Mouse (Mus musculus): Measurements from ENCODE around the gene Ccm2l. TPM values are rescaled to one million over a fixed set of nuclear protein-coding genes. Genes with fewer than 3 reads are reported as not detected.

Ccm2l gene
- polyA plus RNA-seq, 1 experiment: not detected

DNA sequence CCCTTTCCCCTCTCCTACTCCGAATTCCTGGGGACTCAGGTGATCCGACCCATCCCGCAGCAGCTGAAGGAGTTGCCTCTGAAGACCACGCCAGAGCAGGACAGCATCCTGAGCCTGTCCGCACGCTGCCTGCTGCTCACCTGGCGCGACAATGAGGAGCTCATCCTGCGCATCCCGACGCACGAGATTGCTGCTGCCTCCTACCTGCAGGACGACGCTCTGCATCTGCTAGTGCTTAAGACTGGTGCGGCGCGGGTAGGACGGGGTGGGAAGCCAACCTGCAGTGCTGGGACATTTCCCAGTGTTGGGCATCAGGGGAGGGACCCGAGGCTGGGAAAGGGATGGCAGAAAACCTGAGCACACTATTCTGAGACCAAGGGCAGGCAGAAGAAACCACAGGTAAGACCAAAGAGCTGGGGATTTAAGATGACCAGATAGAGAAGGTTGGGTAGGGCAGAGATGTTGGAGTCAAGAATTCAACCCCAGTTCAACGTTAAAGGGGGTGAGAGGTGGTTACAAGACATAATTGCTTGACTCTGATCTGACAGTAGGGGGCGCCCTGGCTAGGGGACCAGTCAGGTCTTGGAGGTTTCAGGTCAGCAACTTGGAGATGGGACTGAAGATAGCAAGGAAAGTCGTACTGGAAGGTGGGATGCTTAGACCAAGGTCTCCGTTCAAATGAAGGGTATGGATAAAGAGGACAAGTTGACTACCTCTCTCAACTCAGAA lies 5.2 kb downstream of the Ccm2l start:
- Histone ChIP-seq H3K27me3 (replicated peaks) (peaks cover 60% of the 10 kb centered on the region), H3K4me1 (peaks cover 4% of the 10 kb centered on the region), H3K36me3 (replicated peaks; ENCODE audit: low read length) (no peaks in the 10 kb centered on the region), H3K9me3 (no peaks in the 10 kb centered on the region), H3K4me3 (replicated peaks) (peak overlapping the region; percentile 50)
- TF ChIP-seq GATA1 (IDR thresholded peaks at IDR 0.05; ENCODE audit: borderline replicate concordance, low read length) (no peak), FLI1 (IDR thresholded peaks at IDR 0.05; ENCODE audit: low read length) (no peak)

DNA sequence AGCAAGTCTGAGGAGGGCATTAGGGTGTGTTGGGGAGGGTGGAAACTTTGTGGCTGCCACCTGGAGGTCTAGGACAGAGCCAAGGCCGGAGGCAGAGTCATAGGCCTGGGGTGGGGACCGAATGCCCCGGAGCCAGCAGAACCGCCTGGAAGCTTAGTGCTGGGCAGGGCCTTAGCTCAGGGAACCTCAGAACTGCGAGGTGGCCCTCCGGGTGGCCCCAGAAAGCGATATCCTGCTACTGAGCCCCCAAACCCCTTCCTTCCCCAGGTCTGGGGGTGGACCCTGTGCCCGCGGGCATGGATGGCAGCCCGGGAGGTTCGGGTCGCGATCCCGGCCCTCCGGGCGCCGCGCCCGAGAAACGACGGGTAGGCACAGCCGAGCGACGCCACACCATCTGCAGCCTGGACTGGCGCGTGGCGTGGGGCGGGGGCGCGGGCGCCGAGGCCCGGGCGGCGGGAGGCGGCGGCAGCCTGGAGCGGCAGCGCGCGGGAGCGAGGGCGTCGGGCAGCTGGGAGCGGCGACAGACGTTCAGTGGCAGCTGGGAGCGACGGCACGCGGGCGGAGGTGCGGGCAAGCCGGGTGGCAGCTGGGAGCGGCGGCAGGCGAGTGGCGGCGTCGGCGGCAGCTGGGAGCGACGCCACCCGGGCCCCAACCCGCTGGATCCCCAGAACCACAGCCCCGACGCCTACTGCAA lies 5.9 kb downstream of the Ccm2l start:
- H3K9me3 ChIP-seq: no peaks in the 10 kb centered on the region
- no peaks in the 10 kb centered on the region for H3K4me1 ChIP-seq
- H3K36me3 ChIP-seq (replicated peaks; ENCODE audit: low read length): no peaks in the 10 kb centered on the region
- TF ChIP-seq FLI1 (IDR thresholded peaks at IDR 0.05; ENCODE audit: low read length) (no peak), GATA1 (IDR thresholded peaks at IDR 0.05; ENCODE audit: borderline replicate concordance, low read length) (no peak)
- H3K4me3 ChIP-seq (replicated peaks): no peak overlapping the region
- peaks cover 61% of the 10 kb centered on the region for H3K27me3 ChIP-seq (replicated peaks)

DNA sequence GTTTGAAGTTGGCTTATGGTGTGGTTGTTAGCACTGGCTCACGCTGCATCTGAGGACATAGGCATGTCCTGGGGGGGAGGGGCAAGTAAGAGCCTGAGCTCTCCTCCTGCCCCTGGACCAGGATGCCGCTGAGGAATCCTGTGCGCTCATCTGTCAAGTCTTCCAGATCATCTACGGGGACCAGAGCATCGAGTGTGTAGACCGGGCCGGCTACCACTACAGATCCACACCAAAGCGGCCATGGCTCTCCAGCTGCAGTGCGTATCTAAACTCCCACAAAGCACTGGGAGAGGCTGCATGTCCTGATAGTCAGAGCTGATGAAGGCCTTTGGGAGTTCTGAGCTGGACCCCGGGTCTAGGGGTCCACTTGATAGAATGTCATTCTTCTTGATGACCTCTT lies 8.9 kb downstream of the Ccm2l start:
- Histone ChIP-seq H3K36me3 (replicated peaks; ENCODE audit: low read length) (no peaks in the 10 kb centered on the region), H3K27me3 (replicated peaks) (peaks cover 63% of the 10 kb centered on the region), H3K9me3 (no peaks in the 10 kb centered on the region), H3K4me1 (peaks cover 10% of the 10 kb centered on the region), H3K4me3 (replicated peaks) (no peak overlapping the region)
- TF ChIP-seq GATA1 (IDR thresholded peaks at IDR 0.05; ENCODE audit: borderline replicate concordance, low read length) (no peak), FLI1 (IDR thresholded peaks at IDR 0.05; ENCODE audit: low read length) (no peak)

DNA sequence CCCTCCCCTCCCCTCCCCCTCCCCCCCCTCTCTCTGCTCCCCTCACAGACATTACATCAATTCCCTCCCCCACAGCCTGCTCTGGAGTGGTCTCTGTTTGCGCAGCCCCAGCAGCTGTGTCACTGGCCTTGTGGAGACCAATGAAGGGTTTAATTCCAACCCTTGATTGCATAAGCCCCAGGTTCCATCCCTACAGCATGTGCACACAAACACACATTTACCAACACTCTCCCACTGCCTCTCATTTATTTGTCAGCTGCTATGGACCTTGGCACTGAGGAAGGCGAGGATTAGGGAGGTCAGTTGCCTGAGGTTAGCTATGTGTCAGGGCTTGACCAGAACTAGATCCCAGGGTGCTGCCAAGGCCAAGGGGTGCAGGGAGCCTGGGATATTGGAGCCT lies 10.2 kb downstream of the Ccm2l start:
- TF ChIP-seq GATA1 (IDR thresholded peaks at IDR 0.05; ENCODE audit: borderline replicate concordance, low read length) (no peak), FLI1 (IDR thresholded peaks at IDR 0.05; ENCODE audit: low read length) (no peak)
- no peaks in the 10 kb centered on the region for H3K9me3 ChIP-seq
- peaks cover 54% of the 10 kb centered on the region for H3K27me3 ChIP-seq (replicated peaks)
- H3K4me1 ChIP-seq: peaks cover 10% of the 10 kb centered on the region
- no peaks in the 10 kb centered on the region for H3K36me3 ChIP-seq (replicated peaks; ENCODE audit: low read length)
- no peak overlapping the region for H3K4me3 ChIP-seq (replicated peaks)

DNA sequence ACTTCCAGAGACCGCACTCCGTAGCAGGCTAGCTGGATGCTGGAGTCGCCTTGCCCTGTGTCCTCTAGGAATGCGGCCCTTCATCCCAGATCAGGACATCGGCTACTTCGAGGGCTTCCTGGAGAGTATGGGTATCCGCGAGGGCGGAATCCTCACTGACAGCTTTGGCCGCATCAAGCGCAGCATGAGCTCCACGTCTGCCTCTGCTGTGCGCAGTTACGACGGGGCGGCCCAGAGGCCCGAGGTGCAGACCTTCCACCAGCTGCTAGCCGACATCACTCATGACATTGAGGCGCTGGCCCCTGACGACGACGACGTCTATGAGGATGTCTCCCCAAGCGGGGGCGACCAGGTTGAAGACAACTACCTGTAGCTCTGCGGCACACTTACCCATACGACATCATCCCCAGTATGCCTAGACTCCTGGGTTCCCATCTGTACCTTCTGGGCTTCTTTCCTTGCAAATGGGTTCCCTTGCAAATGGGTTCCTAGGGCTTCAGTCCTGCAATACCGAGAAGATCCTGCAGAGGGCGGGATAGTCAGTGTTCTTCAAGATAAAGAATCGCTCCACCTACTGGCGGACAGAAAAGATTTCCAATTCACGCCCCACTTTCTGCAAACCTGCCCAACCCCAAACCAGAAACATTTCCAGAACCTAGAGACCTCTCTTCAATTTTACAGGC lies 15.2 kb downstream of the Ccm2l start:
- H3K36me3 ChIP-seq (replicated peaks; ENCODE audit: low read length): no peaks in the 10 kb centered on the region
- peaks cover 32% of the 10 kb centered on the region for H3K27me3 ChIP-seq (replicated peaks)
- H3K9me3 ChIP-seq: no peaks in the 10 kb centered on the region
- H3K4me3 ChIP-seq (replicated peaks): no peak overlapping the region
- no peak; the same call in 2 of the 3 replicates for TF ChIP-seq GATA1 (IDR thresholded peaks at IDR 0.05; ENCODE audit: borderline replicate concordance, low read length)
- TF ChIP-seq FLI1 (IDR thresholded peaks at IDR 0.05; ENCODE audit: low read length): no peak
- peaks cover 25% of the 10 kb centered on the region for H3K4me1 ChIP-seq

DNA sequence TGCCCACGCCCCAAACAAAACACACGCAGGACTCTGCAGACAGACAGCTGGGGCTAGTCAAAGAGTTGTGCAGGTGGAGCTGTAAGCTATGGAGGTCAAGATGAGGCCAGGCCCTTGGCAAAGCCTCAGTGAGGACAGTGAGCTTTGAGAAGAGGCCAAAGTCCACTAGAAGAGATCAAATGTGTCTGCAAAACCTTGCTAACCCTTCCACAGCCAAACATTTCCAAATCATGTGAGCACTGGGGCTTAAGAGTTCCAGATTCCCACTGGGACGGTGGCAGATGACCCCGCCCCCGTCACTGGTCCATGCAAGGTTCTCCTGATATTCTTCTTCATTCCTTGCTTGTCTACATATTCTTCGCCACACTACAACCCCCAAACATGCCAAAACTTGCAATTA lies 16.1 kb downstream of the Ccm2l start:
- H3K27me3 ChIP-seq (replicated peaks): peaks cover 23% of the 10 kb centered on the region
- H3K36me3 ChIP-seq (replicated peaks; ENCODE audit: low read length): no peaks in the 10 kb centered on the region
- no peaks in the 10 kb centered on the region for H3K9me3 ChIP-seq
- TF ChIP-seq FLI1 (IDR thresholded peaks at IDR 0.05; ENCODE audit: low read length) (no peak), GATA1 (IDR thresholded peaks at IDR 0.05; ENCODE audit: borderline replicate concordance, low read length) (no peak)
- H3K4me1 ChIP-seq: peaks cover 25% of the 10 kb centered on the region
- H3K4me3 ChIP-seq (replicated peaks): no peak overlapping the region

DNA sequence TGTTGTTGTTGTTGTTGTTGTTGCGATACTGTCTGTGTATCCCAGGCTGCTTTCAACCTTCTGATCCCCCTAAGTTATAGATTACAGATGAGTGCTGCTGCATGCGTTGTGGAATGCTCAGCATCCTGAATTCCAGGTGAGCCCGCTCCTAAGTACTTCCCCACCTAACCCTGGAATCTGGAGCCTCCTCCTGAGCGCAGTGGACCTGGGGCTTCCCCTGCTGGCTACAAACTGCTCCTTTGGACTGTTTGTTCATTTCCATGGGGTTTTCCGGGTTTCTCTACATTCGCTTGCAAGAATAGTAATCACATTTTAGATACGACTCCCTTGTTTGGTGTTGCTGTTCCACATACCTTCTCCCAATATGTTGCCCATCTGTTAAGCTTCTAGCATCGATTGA lies 17.5 kb downstream of the Ccm2l start:
- no peak for TF ChIP-seq GATA1 (IDR thresholded peaks at IDR 0.05; ENCODE audit: borderline replicate concordance, low read length)
- TF ChIP-seq FLI1 (IDR thresholded peaks at IDR 0.05; ENCODE audit: low read length): no peak
- no peak overlapping the region for H3K4me3 ChIP-seq (replicated peaks)
- peaks cover 19% of the 10 kb centered on the region for H3K4me1 ChIP-seq
- no peaks in the 10 kb centered on the region for H3K36me3 ChIP-seq (replicated peaks; ENCODE audit: low read length)
- peaks cover 17% of the 10 kb centered on the region for H3K27me3 ChIP-seq (replicated peaks)
- H3K9me3 ChIP-seq: no peaks in the 10 kb centered on the region

DNA sequence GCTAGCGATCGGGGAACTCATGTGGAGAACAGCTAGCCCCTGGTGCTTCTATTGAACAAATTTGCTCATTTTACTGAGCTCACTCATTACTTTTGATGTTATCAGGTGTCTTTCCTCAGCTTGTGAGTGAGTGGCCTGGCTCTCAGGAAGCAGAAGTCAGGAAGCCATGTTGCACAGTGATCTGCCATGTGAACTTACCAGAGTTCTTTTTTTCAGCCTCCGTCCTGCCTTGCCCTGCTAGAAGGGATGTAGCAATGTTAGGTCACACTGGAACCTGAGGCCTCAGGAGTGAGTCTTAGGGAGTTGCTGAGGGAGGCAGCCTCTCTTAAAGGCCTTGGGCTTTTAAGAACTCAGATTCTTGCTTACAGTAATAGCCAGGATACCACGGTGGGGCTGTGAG lies 18.1 kb downstream of the Ccm2l start:
- no peaks in the 10 kb centered on the region for H3K36me3 ChIP-seq (replicated peaks; ENCODE audit: low read length)
- no peaks in the 10 kb centered on the region for H3K9me3 ChIP-seq
- TF ChIP-seq FLI1 (IDR thresholded peaks at IDR 0.05; ENCODE audit: low read length) (no peak), GATA1 (IDR thresholded peaks at IDR 0.05; ENCODE audit: borderline replicate concordance, low read length) (no peak)
- H3K4me3 ChIP-seq (replicated peaks): no peak overlapping the region
- peaks cover 12% of the 10 kb centered on the region for H3K27me3 ChIP-seq (replicated peaks)
- peaks cover 15% of the 10 kb centered on the region for H3K4me1 ChIP-seq

DNA sequence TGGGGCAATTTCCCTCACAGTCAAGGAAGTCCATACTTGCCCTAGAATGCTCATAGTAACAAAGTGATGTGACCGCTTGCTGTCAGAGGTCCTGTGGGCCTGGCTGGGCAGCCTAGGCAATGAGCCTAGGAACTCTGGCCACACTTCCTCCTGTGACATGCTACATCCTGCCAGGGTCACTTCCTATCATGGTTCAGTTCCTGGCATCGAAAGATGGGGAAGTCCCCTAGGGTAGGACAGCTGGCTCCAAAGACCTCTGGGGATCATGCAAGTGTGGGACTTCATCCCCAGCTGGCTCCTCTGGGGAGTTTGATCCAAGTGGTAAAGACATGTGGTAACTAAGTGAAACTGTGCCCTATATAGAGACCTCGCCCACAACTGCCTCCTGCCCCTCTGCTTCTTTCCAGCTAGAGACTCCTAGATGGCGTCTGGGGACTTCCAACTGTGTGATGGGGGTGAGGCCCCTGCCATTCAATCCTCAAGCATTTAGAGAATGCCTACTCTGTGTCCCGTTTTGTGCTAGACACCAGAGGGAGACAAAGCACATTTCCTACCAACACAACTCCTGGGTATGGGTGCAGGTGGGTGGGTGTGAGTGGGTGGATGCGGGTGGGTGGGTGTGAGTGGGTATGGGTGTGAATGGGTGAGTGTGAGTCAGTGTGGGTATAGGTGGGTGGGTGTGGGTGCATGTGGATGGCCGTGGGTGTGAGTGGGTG lies 18.7 kb downstream of the Ccm2l start:
- H3K4me1 ChIP-seq: peaks cover 15% of the 10 kb centered on the region
- no peak overlapping the region for H3K4me3 ChIP-seq (replicated peaks)
- TF ChIP-seq FLI1 (IDR thresholded peaks at IDR 0.05; ENCODE audit: low read length) (no peak), GATA1 (IDR thresholded peaks at IDR 0.05; ENCODE audit: borderline replicate concordance, low read length) (no peak)
- no peaks in the 10 kb centered on the region for H3K9me3 ChIP-seq
- H3K36me3 ChIP-seq (replicated peaks; ENCODE audit: low read length): no peaks in the 10 kb centered on the region
- H3K27me3 ChIP-seq (replicated peaks): peaks cover 8% of the 10 kb centered on the region
